Mouse (Mus musculus) kidney, postnatal 36 days (tissue): ENCODE results near the gene Zfp69.

Source experiments
- DNase-seq, 2 experiments: peaks; one replicate each; pipeline ENCODE4 v3.0.0; 2021 to 2022; ENCODE audit warnings: mixed read lengths in 2 of 2

Gene Zfp69

DNA sequence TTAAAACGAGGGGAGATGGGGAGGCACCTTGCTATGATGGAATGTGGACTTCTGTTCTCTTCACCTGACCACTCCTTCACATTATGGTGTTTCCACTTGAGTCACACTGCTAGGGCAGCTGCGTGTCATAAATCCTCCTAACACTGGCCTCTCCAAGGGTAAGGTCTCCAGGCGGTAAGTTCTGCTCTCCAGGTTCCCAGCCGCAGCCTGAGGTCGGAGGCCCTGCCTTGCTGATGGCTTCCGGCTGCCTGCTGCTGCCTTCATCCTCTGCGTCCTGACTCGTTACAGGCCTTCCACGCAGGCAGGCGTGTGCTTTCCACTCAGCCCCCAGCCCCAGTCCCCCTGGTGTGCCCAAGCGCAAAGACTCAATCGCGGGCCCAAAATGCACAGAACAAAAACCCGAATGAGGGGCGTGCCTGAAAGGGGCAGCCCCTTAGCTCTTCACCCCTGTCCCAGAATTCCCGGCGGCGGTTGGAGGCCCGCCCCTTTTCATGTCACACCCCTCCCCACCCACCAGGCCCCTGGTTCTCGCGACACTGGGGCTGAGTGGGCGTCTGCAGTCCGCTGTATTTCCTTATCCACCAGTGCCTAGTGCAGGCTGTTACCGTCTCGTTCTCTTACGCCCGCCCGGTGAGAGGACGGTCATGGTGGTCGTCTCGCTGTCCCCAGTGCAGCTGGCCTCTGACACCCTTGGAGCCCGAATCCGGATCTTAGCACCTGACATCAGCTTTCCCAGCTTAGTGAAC, 26.8 kb downstream of the Zfp69 start, which contains the start of gene Exo5:
TSS of gene Exo5 (minus strand) at position 464 of the 746 bp plus-strand sequence.
- DNase-seq: peak; percentile 91 to 96

- DNase-seq: no peak
Measured at GRCm38 (mm10) chr4:120921461-120921860, 30.0 kb downstream of the Zfp69 start.

DNA sequence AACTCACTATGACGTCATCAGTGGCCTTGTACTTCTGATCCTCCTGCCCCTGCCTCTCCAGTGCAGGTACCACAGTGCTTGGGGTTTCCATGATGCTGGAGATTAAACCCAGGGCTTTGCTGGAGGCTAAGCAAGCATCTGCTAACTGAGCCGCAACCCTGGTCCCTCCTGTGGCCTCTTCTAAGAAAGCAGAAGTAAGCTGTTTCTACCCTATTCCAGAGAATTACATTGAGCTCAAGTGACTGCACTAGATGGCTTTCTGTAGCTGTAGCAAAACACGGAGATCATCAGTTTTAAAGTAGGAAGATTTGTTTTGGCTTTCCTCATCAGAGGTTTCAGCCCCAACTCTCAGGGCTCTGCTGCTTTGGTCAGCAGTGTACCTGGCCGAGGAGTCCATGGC, 37.0 kb downstream of the Zfp69 start:
- DNase-seq: no peak

GRCm38 (mm10) chr4:120913861-120914260, 37.6 kb downstream of the Zfp69 start:
- no peak for DNase-seq

DNA sequence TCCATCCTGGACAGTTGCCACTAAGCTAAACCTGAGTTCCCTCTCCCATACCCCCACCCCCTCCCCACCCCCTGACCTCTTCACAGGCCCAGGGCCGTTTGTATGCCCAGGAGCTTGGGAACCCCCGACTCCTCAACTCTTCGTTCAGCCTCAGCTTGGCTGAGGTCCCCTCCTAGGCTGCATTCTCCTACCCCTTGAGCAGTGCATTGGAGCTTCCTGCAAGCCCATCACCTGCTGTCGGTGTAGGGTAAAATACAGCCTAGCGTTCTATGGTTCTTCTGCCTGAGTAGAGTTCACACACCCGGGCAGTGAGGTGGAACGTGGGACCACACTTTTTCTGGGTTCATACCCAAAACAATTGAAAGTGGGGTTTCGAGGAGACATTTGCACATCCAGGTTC, 38.1 kb downstream of the Zfp69 start:
- DNase-seq: no peak

GRCm38 (mm10) chr4:120912866-120913265, 38.6 kb downstream of the Zfp69 start:
- DNase-seq: peak; percentile 54 to 67

GRCm38 (mm10) chr4:120911086-120911485, 40.4 kb downstream of the Zfp69 start:
- DNase-seq: no peak

DNA sequence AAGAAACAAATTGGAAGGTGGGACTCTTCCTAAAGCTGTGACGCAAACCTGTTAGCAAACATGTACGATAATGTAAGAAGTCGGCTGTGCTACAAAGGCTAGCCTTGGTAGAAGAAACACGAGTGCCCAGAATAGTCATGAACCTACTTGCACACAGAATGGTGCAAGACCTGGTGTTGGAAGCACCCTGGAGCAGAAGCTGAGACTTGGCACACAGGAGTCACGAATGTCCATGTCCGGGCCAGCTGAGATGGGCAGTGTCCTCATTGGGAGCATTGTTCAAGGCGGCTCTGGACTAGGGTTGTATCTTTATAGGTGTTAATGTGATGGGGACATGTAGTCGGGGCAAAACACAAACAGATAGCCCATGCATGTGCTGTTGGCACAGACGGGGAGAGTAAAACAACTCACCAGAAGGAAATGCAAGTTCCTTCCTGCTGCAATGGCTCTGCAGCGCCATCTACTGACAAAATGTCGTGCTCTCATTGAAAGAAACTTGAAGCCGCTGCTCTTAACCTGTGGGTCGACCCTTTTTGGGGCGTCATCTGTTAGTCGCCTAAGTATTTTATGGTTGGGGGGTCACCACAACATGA, 41.8 kb downstream of the Zfp69 start:
- peak; percentile 16 to 81 for DNase-seq

DNA sequence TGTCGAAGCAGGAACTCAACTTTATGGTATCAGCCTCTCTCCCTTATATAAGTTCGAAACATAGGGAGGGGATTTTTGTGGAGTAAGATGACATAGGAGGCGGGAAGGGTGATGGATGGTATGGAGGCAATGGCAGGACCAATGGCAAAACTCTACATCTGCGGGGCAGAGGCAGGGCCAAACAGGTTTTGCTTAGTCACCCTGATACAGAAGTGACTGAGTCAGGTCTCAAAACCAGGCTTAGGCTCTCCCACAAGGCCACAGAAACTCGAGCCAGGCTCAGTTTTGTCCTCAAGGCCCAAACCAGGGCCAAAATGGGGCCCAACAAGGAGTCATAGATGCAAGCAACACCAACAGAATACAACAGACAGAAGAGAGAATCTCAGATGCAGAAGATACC, 45.9 kb downstream of the Zfp69 start:
- no peak for DNase-seq

GRCm38 (mm10) chr4:120904533-120904932, 47.0 kb downstream of the Zfp69 start:
- no peak for DNase-seq

DNA sequence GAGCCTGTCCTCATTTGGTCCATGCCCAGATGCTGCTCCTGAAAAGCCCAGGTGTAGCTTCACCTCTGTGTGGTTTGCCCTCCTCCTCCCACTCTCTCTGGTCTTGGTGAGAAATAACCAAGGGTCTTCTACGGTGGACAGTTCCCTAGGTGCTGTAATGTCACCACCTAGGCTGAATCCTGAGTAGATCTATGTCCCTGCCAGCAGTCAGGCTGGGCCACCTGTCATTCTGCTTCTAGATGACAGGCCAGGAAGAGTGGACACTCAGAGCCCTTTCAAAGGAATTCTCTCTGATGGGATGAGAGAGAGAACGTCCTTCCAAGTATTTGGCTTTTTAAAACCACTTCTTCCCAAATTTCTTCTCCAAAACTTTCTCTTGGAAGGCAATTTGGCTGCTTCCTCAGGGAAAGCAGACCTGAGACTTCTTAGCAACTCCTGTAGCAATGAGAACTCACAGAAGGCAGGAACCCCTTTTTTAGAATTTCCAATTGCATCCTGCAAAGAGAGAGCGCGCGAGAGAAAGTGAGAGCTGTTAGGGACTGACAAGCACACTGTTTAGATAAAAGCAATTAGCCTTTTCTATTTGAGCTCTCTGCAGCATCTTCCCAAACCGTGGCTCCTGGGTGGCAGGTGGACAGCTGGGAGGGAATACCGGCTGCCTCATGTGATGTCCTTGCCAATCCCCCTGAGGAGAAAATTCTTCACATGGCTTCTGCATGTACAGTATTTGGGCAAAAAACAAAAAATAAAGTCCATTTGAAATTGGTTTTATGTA, 55.5 kb downstream of the Zfp69 start:
- no peak for DNase-seq

DNA sequence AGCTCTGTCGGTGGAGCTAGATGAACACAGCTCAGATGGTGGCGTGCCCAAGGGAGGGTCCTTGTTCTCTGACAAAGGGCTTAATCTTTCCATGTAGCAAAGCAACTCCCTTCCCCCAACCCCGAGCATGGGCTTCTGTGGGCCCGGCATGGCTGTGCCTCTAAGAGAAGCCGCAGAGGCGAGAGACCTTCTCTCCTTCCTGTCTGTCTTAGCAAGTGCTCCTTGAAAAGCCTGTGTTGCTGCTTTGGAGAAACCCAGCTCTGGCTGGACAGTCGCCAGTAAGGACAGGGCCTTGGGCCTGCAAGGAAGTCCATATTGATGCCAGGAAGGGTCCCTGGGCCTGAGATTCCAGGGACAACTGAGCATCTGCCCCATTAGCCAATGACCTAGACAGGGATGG, 56.3 kb downstream of the Zfp69 start:
- DNase-seq: no peak

DNA sequence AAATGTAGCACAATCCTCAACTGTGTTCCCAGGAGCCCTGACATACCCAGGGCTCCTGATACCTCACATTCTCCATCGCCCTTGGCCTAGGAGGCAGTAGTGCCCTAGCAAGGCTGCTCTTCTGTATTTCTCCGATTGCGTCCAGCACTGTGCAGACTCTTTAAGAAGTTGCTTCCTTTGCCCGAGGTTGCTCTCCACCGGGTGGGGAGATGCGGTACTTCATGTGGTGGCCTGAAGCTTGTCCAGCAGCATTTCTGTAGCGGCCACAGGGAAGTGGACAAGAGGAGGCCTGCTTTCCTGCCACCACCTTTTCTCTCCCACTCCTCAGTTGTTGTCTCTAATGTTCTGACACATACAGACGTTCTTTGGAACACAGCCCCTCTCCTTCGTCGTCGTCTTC, 56.9 kb downstream of the Zfp69 start:
- DNase-seq: no peak

GRCm38 (mm10) chr4:120893656-120894401, 57.7 kb downstream of the Zfp69 start:
- no peak for DNase-seq

GRCm38 (mm10) chr4:120892516-120892915, 59.0 kb downstream of the Zfp69 start:
- DNase-seq: no peak

DNA sequence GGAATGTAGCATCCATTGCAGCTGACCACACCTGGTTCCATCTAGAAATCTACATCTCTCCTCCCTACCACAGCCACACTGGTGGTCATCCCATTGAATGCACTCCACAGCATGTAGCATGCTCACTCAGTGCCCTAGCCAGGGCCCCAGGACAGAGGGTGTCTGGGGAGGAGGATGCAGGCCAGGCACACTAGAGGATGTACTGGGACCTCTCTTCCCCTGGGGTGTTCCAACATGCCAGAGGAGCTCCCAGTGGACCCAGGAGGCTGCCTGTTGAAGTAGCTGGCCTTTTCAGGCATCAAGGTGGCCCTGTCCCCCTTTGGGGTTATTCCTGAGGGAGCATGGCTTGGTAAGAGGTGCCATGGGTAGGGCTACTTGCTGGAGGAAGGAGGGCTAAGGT, 59.5 kb downstream of the Zfp69 start:
- DNase-seq: no peak

DNA sequence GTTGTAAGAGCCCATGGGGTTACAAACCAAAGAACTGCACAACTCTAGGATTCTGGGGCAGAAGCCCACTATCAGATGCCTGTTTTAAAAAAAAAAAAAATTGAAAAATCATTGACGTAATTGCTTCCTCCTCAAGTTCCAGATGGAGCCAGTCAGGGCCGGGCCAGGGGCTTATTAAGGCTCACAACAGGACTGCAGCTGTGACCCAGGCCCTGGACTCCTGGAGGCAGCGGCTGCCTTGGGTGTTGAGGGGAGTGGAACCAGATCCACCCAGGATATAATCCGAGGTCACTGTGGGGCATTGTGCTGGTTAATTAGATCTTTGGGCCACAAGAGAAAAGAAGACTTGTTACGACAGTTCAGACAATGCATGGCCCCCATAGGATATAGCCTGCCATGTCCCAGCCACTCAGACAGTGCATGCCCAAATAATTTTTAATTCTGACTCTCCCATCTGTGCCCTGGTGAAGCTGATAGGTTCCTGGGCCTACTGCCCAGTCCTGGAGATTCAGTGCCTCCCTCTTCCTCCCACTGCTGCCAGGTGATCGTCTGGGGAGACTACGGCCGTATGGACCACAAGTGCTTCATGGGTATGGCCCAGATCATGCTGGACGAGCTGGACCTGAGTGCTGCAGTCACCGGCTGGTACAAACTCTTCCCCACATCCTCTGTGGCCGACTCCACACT, 60.6 kb downstream of the Zfp69 start:
- DNase-seq: no peak

DNA sequence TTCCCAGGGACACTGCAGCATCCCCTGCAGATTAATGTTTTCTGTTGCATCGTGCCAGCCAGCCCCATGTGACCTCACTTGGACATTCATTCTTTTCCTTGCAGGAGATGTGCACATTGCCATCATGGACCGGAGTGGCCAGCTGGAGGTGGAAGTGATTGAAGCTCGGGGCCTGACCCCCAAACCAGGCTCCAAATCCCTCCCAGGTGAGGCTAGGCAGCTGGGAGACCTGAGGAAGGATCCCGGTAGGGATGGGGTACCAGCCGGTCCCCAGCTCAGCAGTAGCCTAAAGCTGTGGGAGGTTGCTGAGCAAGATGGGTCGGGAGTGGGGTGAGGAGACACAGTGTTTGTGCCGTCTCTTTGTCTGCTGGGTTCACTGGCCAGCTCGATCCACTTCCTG, 62.6 kb downstream of the Zfp69 start:
- no peak for DNase-seq

DNA sequence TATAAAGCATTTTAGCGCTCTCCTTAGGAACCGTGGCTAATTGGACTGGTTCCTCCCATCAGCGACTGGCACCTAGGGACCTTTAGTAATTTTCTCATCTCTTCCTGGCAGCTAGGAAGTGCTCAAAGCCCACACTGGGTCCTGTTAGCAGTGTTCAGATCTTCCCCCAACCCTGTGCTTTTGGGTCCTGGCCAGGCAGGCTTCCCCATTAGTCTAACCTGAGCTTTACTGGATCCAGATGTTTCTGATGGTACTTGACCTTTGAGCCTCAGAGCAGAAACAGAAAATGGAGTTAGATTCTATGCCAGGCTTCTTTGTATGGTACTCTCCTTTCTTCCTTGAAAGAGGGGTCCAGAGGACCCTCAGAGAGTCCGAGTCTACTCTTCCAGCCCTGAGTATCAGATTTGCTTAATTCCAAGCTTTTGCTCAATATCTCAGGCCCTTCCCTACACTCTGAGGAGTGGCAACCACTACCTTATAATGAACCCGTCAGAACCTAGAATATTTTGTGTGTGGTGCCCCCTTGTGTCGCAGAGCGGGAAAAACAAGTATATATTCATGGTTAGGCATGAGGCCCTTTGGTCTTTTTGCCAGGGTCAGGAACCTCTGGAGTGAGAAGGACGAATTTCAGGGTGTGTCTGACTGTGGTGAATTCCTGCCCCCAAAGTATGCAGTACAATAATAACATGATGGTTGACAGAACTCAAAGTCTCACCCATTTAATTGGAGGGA, 64.0 kb downstream of the Zfp69 start:
- peak; percentile 50 to 76 for DNase-seq

GRCm38 (mm10) chr4:120886811-120887210, 64.7 kb downstream of the Zfp69 start:
- no peak for DNase-seq

DNA sequence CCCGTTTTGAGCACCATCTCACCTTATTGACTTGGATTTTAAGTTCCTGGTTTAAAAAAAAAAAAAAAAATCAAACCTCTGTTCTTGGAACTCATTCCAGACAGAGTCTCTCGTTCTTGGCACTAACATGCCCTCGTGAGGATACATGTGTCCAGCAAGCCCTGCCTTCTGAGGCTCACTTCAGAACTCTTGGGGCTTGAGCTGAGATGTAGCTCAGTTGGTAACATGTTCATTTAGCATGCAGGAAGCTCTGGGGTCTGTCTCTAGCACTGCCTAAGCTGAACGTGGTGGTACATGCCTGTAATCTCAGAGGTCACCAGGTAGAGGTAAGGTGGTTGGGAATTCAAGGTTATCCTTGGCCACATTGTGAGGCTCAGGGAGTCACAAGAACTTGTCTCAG, 65.4 kb downstream of the Zfp69 start:
- DNase-seq: peak; percentile 11 to 14
